Mouse (Mus musculus) Muller cell, postnatal 12 days (primary cell): ENCODE results near the gene Fam162b.

Experiments
- DNase-seq: peaks from one replicate; pipeline ENCODE4 v3.0.0-alpha.2; 2015; ENCODE audit errors: inconsistent ontology term

The Fam162b gene

GRCm38 (mm10) chr10:51590139-51590574, at the start of gene Fam162b:
Gene Fam162b (minus strand): TSS chr10:51590517.
- DNase-seq, result no peak

GRCm38 (mm10) chr10:51631411-51632136, 41.3 kb upstream of the Fam162b start, which contains the start of gene Gprc6a:
Gene Gprc6a (minus strand): TSS chr10:51631461.
- peak; percentile 69 for DNase-seq

- DNase-seq, result no peak
Observed at GRCm38 (mm10) chr10:51621193-51621592, 30.9 kb upstream of the Fam162b start.

- DNase-seq, result no peak
Observed at GRCm38 (mm10) chr10:51620126-51620525, 29.8 kb upstream of the Fam162b start.

- DNase-seq, result no peak
Observed at GRCm38 (mm10) chr10:51618538-51618937, 28.2 kb upstream of the Fam162b start.

GRCm38 (mm10) chr10:51614826-51615590, 24.7 kb upstream of the Fam162b start:
- no peak for DNase-seq

GRCm38 (mm10) chr10:51613421-51613820, 23.1 kb upstream of the Fam162b start:
- no peak for DNase-seq

GRCm38 (mm10) chr10:51611969-51612682, 21.8 kb upstream of the Fam162b start:
- no peak for DNase-seq

- no peak for DNase-seq
Observed at GRCm38 (mm10) chr10:51609741-51610425, 19.6 kb upstream of the Fam162b start.

GRCm38 (mm10) chr10:51596928-51597635, 6.8 kb upstream of the Fam162b start:
- DNase-seq, result no peak

GRCm38 (mm10) chr10:51595001-51595931, 4.9 kb upstream of the Fam162b start:
- DNase-seq, result peak; percentile 52

- no peak for DNase-seq
Observed at GRCm38 (mm10) chr10:51591574-51591973, 1.3 kb upstream of the Fam162b start.

GRCm38 (mm10) chr10:51584919-51585318, 5.4 kb downstream of the Fam162b start:
- no peak for DNase-seq

GRCm38 (mm10) chr10:51584378-51584777, 5.9 kb downstream of the Fam162b start:
- DNase-seq, result no peak

- no peak for DNase-seq
Observed at GRCm38 (mm10) chr10:51571225-51571996, 18.9 kb downstream of the Fam162b start.

GRCm38 (mm10) chr10:51556005-51556404, 34.3 kb downstream of the Fam162b start:
- DNase-seq, result no peak

GRCm38 (mm10) chr10:51553348-51554123, 36.8 kb downstream of the Fam162b start:
- DNase-seq, result peak; percentile 55
